Mouse (Mus musculus) liver, embryonic 11.5 days (tissue): Measurements from ENCODE around the gene Abcd3. TPM values are rescaled to one million over a fixed set of nuclear protein-coding genes. Genes with fewer than 3 reads are reported as not detected.

Source experiments
- ATAC-seq: fragments of 200-750 bp; cut with Nextera tagmentation; replicated peaks from 2 replicates; pipeline ENCODE4 v1.8.0; 2017; ENCODE audit warnings: moderate number of reproducible peaks, mild to moderate bottlenecking, moderate TSS enrichment, moderate library complexity; ENCODE audit not compliant: low FRiP score
- DNase-seq: peaks from one replicate; pipeline ENCODE4 v3.0.0-alpha.2; 2017; ENCODE audit warnings: low spot score
- H3K27ac ChIP-seq: fragments of 300-500 bp; sonication (generic); 2 replicates; pipeline ENCODE4 v1.5.1; 2014; ENCODE audit warnings: mild to moderate bottlenecking, low read depth, low read length, control low read depth
- H3K27me3 ChIP-seq: fragments of 300-500 bp; sonication (generic); replicated peaks from 2 replicates; pipeline ENCODE4 v1.6.1; 2014; ENCODE audit warnings: low read length, mixed read lengths; ENCODE audit not compliant: control insufficient read depth, insufficient read depth
- H3K36me3 ChIP-seq: fragments of 300-500 bp; sonication (generic); 2 replicates; pipeline ENCODE4 v1.6.1; 2014; ENCODE audit warnings: mild to moderate bottlenecking, low read length, moderate library complexity, mixed read lengths; ENCODE audit not compliant: control insufficient read depth, insufficient read depth
- H3K4me1 ChIP-seq: fragments of 300-500 bp; sonication (generic); replicated peaks from 2 replicates; pipeline ENCODE4 v1.6.1; 2014; ENCODE audit warnings: low read length, mixed read lengths; ENCODE audit not compliant: control insufficient read depth, insufficient read depth
- H3K4me2 ChIP-seq: fragments of 300-500 bp; sonication (generic); 2 replicates; pipeline ENCODE4 v1.6.1; 2014; ENCODE audit warnings: mild to moderate bottlenecking, control low read depth, moderate library complexity
- H3K4me3 ChIP-seq: fragments of 300-500 bp; sonication (generic); 2 replicates; pipeline ENCODE4 v1.5.1; 2014; ENCODE audit warnings: low read depth, low read length, control low read depth
- H3K9ac ChIP-seq: fragments of 300-500 bp; sonication (generic); 2 replicates; pipeline ENCODE4 v1.6.1; 2014; ENCODE audit warnings: low read depth, low read length, control low read depth
- H3K9me3 ChIP-seq: fragments of 300-500 bp; sonication (generic); 2 replicates; pipeline ENCODE4 v1.6.1; 2016; ENCODE audit warnings: low read length, inconsistent platforms, mixed read lengths; ENCODE audit not compliant: control insufficient read depth
- WGBS: fragments of 180-500 bp; shearing (Covaris S2); extraction: QIAGEN DNeasy Blood & Tissue Kit; methylation state at CpG from one replicate; pipeline ENCODE4 v1.1.7; 2014; 5-methylcytosine and 5-hydroxymethylcytosine counted together
- polyA plus RNA-seq: library from polyadenylated mRNA; unstranded; fragments of >200 nt; fragmentation: Nextera tagmentation; extraction: Ambion mirVana; gene quantifications from 2 replicates; pipeline ENCODE4 v1.2.1, GENCODE M21; 2014

Gene Abcd3
- polyA plus RNA-seq, 1 experiment from 2014 or later, result 41.5 TPM

- H3K36me3 ChIP-seq, result no peaks in the 10 kb centered on the region
- peak overlapping the region; percentile 69 for H3K4me2 ChIP-seq
- 9% methylated on average over 20 of the region's 20 CpGs for WGBS
- peaks cover 31% of the 10 kb centered on the region for H3K27me3 ChIP-seq
- H3K4me3 ChIP-seq, result peak overlapping the region; percentile 58
- ATAC-seq (no peak), DNase-seq (no peak)
- H3K27ac ChIP-seq, result no peak overlapping the region
- H3K9me3 ChIP-seq, result no peaks in the 10 kb centered on the region
- H3K9ac ChIP-seq, result no peak overlapping the region
- no peaks in the 10 kb centered on the region; the same call in 1 of the 2 replicates for H3K4me1 ChIP-seq
These were observed 91.1 kb downstream of the Abcd3 start for GRCm38 (mm10) chr3:121723968-121724524.

- WGBS, result under 1% methylated on average over 72 of the region's 73 CpGs
- Histone ChIP-seq H3K4me1 (no peaks in the 10 kb centered on the region; the same call in 1 of the 2 replicates), H3K9me3 (no peaks in the 10 kb centered on the region), H3K4me2 (peak within 1 kb of the TSS; percentile 69), H3K27me3 (peaks cover 31% of the 10 kb centered on the region), H3K4me3 (peak within 1 kb of the TSS; percentile 58), H3K36me3 (no peaks in the 10 kb centered on the region), H3K9ac (peak within 1 kb of the TSS; percentile 15; the same call in 1 of the 2 replicates), H3K27ac (no peak within 1 kb of the TSS)
- DNase-seq (peak; percentile 77), ATAC-seq (peak; percentile 66)
These were observed 91.9 kb downstream of the Abcd3 start, which contains the start of gene F3 for GRCm38 (mm10) chr3:121722971-121723844. Gene F3 (plus strand): TSS chr3:121723537.

- no peak overlapping the region for H3K4me2 ChIP-seq
- WGBS, result 57% methylated on average over 7 of the region's 7 CpGs
- no peak overlapping the region for H3K9ac ChIP-seq
- no peaks in the 10 kb centered on the region; the same call in 1 of the 2 replicates for H3K4me1 ChIP-seq
- ATAC-seq, result no peak
- no peak overlapping the region for H3K4me3 ChIP-seq
- H3K36me3 ChIP-seq, result no peaks in the 10 kb centered on the region
- peaks cover 31% of the 10 kb centered on the region for H3K27me3 ChIP-seq
- no peaks in the 10 kb centered on the region for H3K9me3 ChIP-seq
- DNase-seq, result no peak
- no peak overlapping the region for H3K27ac ChIP-seq
These were observed 93.4 kb downstream of the Abcd3 start for GRCm38 (mm10) chr3:121721691-121722070.

GRCm38 (mm10) chr3:121720801-121721690, 94.1 kb downstream of the Abcd3 start:
- 40% methylated on average over 14 of the region's 14 CpGs for WGBS
- Histone ChIP-seq H3K27ac (no peak overlapping the region), H3K9me3 (no peaks in the 10 kb centered on the region), H3K4me1 (no peaks in the 10 kb centered on the region; the same call in 1 of the 2 replicates), H3K27me3 (peaks cover 31% of the 10 kb centered on the region), H3K9ac (no peak overlapping the region), H3K4me2 (no peak overlapping the region; the same call in 1 of the 2 replicates), H3K4me3 (no peak overlapping the region), H3K36me3 (no peaks in the 10 kb centered on the region)
- ATAC-seq (no peak), DNase-seq (no peak)

- no peak overlapping the region for H3K27ac ChIP-seq
- DNase-seq, result no peak
- no peak overlapping the region for H3K4me2 ChIP-seq
- H3K9me3 ChIP-seq, result no peaks in the 10 kb centered on the region
- WGBS, result 80% methylated on average over 3 of the region's 3 CpGs
- no peak overlapping the region for H3K9ac ChIP-seq
- H3K27me3 ChIP-seq, result peaks cover 31% of the 10 kb centered on the region
- no peak for ATAC-seq
- no peaks in the 10 kb centered on the region; the same call in 1 of the 2 replicates for H3K4me1 ChIP-seq
- H3K4me3 ChIP-seq, result no peak overlapping the region
- H3K36me3 ChIP-seq, result no peaks in the 10 kb centered on the region
These were observed 95.4 kb downstream of the Abcd3 start for GRCm38 (mm10) chr3:121719701-121720100.

- Histone ChIP-seq H3K27me3 (peaks cover 22% of the 10 kb centered on the region), H3K27ac (no peak overlapping the region), H3K4me2 (no peak overlapping the region), H3K4me3 (no peak overlapping the region), H3K9me3 (no peaks in the 10 kb centered on the region), H3K9ac (no peak overlapping the region), H3K4me1 (no peaks in the 10 kb centered on the region; the same call in 1 of the 2 replicates), H3K36me3 (no peaks in the 10 kb centered on the region)
- 74% methylated on average over 8 of the region's 8 CpGs for WGBS
- no peak for DNase-seq
- no peak for ATAC-seq
These were observed 96.4 kb downstream of the Abcd3 start for GRCm38 (mm10) chr3:121718679-121719078.

- 81% methylated on average over 5 of the region's 5 CpGs for WGBS
- Histone ChIP-seq H3K27ac (no peak overlapping the region), H3K36me3 (no peaks in the 10 kb centered on the region), H3K4me3 (no peak overlapping the region), H3K4me1 (no peaks in the 10 kb centered on the region), H3K9ac (no peak overlapping the region), H3K4me2 (no peak overlapping the region), H3K9me3 (no peaks in the 10 kb centered on the region), H3K27me3 (0 out of 2 replicates have a peak, but pooled peaks cover 3% of the 10 kb centered on the region)
- DNase-seq (no peak), ATAC-seq (no peak)
These were observed 98.6 kb downstream of the Abcd3 start for GRCm38 (mm10) chr3:121716480-121716879.

- H3K27me3 ChIP-seq, result no peaks in the 10 kb centered on the region
- no peak overlapping the region for H3K4me2 ChIP-seq
- no peak for ATAC-seq
- no peak for DNase-seq
- H3K4me3 ChIP-seq, result no peak overlapping the region
- H3K4me1 ChIP-seq, result no peaks in the 10 kb centered on the region
- H3K9ac ChIP-seq, result no peak overlapping the region
- no peaks in the 10 kb centered on the region for H3K9me3 ChIP-seq
- H3K36me3 ChIP-seq, result no peaks in the 10 kb centered on the region
- H3K27ac ChIP-seq, result no peak overlapping the region
- WGBS, result 47% methylated on average over 6 of the region's 6 CpGs
These were observed 99.2 kb downstream of the Abcd3 start for GRCm38 (mm10) chr3:121715741-121716459.
